Mouse (Mus musculus) midbrain, embryonic 14.5 days (tissue): ENCODE measurements around the gene 4921517D22Rik. TPM values are rescaled to one million over a fixed set of nuclear protein-coding genes. Genes with fewer than 3 reads are reported as not detected.
"Not testable (repeated sequence)": the region's sequence is repeated elsewhere in the genome, so short reads cannot be mapped to it uniquely, and the experiment has no call there.

Source experiments
- ATAC-seq: fragments of 200-750 bp; cut with Nextera tagmentation; 2 replicates; pipeline ENCODE4 v1.8.0; 2017; ENCODE audit warnings: moderate number of reproducible peaks, moderate library complexity; ENCODE audit not compliant: low FRiP score, low TSS enrichment
- DNase-seq: peaks from one replicate; pipeline ENCODE4 v3.0.0-alpha.2; 2015
- H3K27ac ChIP-seq: fragments of 300-500 bp; sonication (generic); replicated peaks from 2 replicates; pipeline ENCODE4 v1.5.1; 2014; ENCODE audit warnings: mild to moderate bottlenecking, low read depth, low read length, moderate library complexity
- H3K27me3 ChIP-seq: fragments of 300-500 bp; sonication (generic); 2 replicates; pipeline ENCODE4 v1.6.1; 2014; ENCODE audit warnings: low read length, control low read depth, mixed read lengths; ENCODE audit not compliant: control insufficient read depth, insufficient read depth
- H3K36me3 ChIP-seq: fragments of 300-500 bp; sonication (generic); 2 replicates; pipeline ENCODE4 v1.6.1; 2014; ENCODE audit warnings: low read length, control low read depth; ENCODE audit not compliant: control insufficient read depth, insufficient read depth
- H3K4me1 ChIP-seq: fragments of 300-500 bp; sonication (generic); 2 replicates; pipeline ENCODE4 v1.6.1; 2014; ENCODE audit warnings: mild to moderate bottlenecking, antibody characterized with exemption, low read length, control low read depth; ENCODE audit not compliant: control insufficient read depth, insufficient read depth
- H3K4me2 ChIP-seq: fragments of 300-500 bp; sonication (generic); 2 replicates; pipeline ENCODE4 v1.6.1; 2014; ENCODE audit warnings: mild to moderate bottlenecking, low read length, moderate library complexity
- H3K4me3 ChIP-seq: fragments of 300-500 bp; sonication (generic); replicated peaks from 2 replicates; pipeline ENCODE4 v1.5.1; 2014; ENCODE audit warnings: low read depth, low read length
- H3K9ac ChIP-seq: fragments of 300-500 bp; sonication (generic); replicated peaks from 2 replicates; pipeline ENCODE4 v1.6.1; 2014; ENCODE audit warnings: mild to moderate bottlenecking, low read length, moderate library complexity
- H3K9me3 ChIP-seq: fragments of 300-500 bp; sonication (generic); 2 replicates; pipeline ENCODE4 v1.6.1; 2016; ENCODE audit warnings: low read length, control low read depth, mixed read lengths; ENCODE audit not compliant: control insufficient read depth
- WGBS: fragments of 180-500 bp; shearing (Covaris S2); extraction: QIAGEN DNeasy Blood & Tissue Kit; methylation state at CpG from one replicate; pipeline ENCODE4 v1.1.7; 2014; 5-methylcytosine and 5-hydroxymethylcytosine counted together
- polyA plus RNA-seq: library from polyadenylated mRNA; unstranded; fragments of >200 nt; fragmentation: Nextera tagmentation; extraction: Ambion mirVana; gene quantifications from 2 replicates; pipeline ENCODE4 v1.2.1, GENCODE M21; 2014

Gene 4921517D22Rik
- polyA plus RNA-seq = not detected in 2 replicates

GRCm38 (mm10) chr13:59694008-59694407, at the start of gene 4921517D22Rik:
Gene 4921517D22Rik (minus strand): TSS chr13:59694108.
- no peaks in the 10 kb centered on the region for H3K27me3 ChIP-seq
- no peak within 1 kb of the TSS for H3K9ac ChIP-seq
- H3K4me1 ChIP-seq = no peaks in the 10 kb centered on the region
- no peak for ATAC-seq
- no peaks in the 10 kb centered on the region for H3K36me3 ChIP-seq
- no peak within 1 kb of the TSS for H3K27ac ChIP-seq
- DNase-seq = no peak
- no peaks in the 10 kb centered on the region for H3K9me3 ChIP-seq
- no peak within 1 kb of the TSS for H3K4me3 ChIP-seq
- H3K4me2 ChIP-seq = no peak within 1 kb of the TSS
- 91% methylated on average over 3 of the region's 3 CpGs for WGBS

GRCm38 (mm10) chr13:59741697-59742096, 47.8 kb upstream of the 4921517D22Rik start:
- H3K9ac ChIP-seq = no peak overlapping the region
- no peaks in the 10 kb centered on the region for H3K36me3 ChIP-seq
- H3K27ac ChIP-seq = no peak overlapping the region
- no peaks in the 10 kb centered on the region for H3K27me3 ChIP-seq
- no peak for DNase-seq
- no peak for ATAC-seq
- H3K4me3 ChIP-seq = no peak overlapping the region
- WGBS = 77% methylated on average over 10 of the region's 10 CpGs
- H3K9me3 ChIP-seq = no peaks in the 10 kb centered on the region
- H3K4me2 ChIP-seq = no peak overlapping the region
- H3K4me1 ChIP-seq = no peaks in the 10 kb centered on the region

- H3K4me1 ChIP-seq = no peaks in the 10 kb centered on the region
- H3K27ac ChIP-seq = no peak overlapping the region
- H3K9ac ChIP-seq = no peak overlapping the region
- no peaks in the 10 kb centered on the region for H3K27me3 ChIP-seq
- no peak overlapping the region for H3K4me3 ChIP-seq
- no peak for DNase-seq
- 95% methylated on average over 11 of the region's 11 CpGs for WGBS
- H3K36me3 ChIP-seq = no peaks in the 10 kb centered on the region
- H3K4me2 ChIP-seq = no peak overlapping the region
- ATAC-seq = no peak
- no peaks in the 10 kb centered on the region for H3K9me3 ChIP-seq
These were observed 47.2 kb upstream of the 4921517D22Rik start for GRCm38 (mm10) chr13:59741096-59741495.

- H3K36me3 ChIP-seq = no peaks in the 10 kb centered on the region
- no peaks in the 10 kb centered on the region for H3K27me3 ChIP-seq
- H3K4me1 ChIP-seq = no peaks in the 10 kb centered on the region
- no peak overlapping the region for H3K4me2 ChIP-seq
- no peaks in the 10 kb centered on the region for H3K9me3 ChIP-seq
- H3K9ac ChIP-seq = no peak overlapping the region
- no peak for ATAC-seq
- H3K4me3 ChIP-seq = no peak overlapping the region
- H3K27ac ChIP-seq = no peak overlapping the region
- 92% methylated on average over 4 of the region's 4 CpGs for WGBS
- DNase-seq = no peak
These were observed 45.5 kb upstream of the 4921517D22Rik start for GRCm38 (mm10) chr13:59739397-59739796.

- WGBS = 84% methylated on average over 2 of the region's 2 CpGs
- Histone ChIP-seq H3K27ac (no peak overlapping the region), H3K4me2 (no peak overlapping the region), H3K4me1 (no peaks in the 10 kb centered on the region), H3K9ac (no peak overlapping the region), H3K4me3 (no peak overlapping the region), H3K27me3 (no peaks in the 10 kb centered on the region), H3K36me3 (no peaks in the 10 kb centered on the region), H3K9me3 (no peaks in the 10 kb centered on the region)
- no peak for DNase-seq
- ATAC-seq = no peak
These were observed 44.5 kb upstream of the 4921517D22Rik start for GRCm38 (mm10) chr13:59738455-59738854.

GRCm38 (mm10) chr13:59735190-59735589, 41.3 kb upstream of the 4921517D22Rik start:
- peak; percentile 41 for DNase-seq
- Histone ChIP-seq H3K27me3 (no peaks in the 10 kb centered on the region), H3K36me3 (no peaks in the 10 kb centered on the region), H3K9ac (no peak overlapping the region), H3K27ac (no peak overlapping the region), H3K9me3 (no peaks in the 10 kb centered on the region), H3K4me3 (no peak overlapping the region), H3K4me2 (no peak overlapping the region), H3K4me1 (no peaks in the 10 kb centered on the region)
- ATAC-seq = no peak
- WGBS = 30% methylated on average over 3 of the region's 3 CpGs

- H3K27ac ChIP-seq, H3K9ac ChIP-seq, DNase-seq, ATAC-seq, H3K4me2 ChIP-seq, H3K9me3 ChIP-seq, H3K36me3 ChIP-seq, H3K4me3 ChIP-seq, H3K27me3 ChIP-seq, H3K4me1 ChIP-seq: not testable (repeated sequence)
- 41% methylated on average over 6 of the region's 6 CpGs for WGBS
These were observed 40.4 kb upstream of the 4921517D22Rik start for GRCm38 (mm10) chr13:59734347-59734746.

GRCm38 (mm10) chr13:59733936-59734335, 40.0 kb upstream of the 4921517D22Rik start:
- no peak overlapping the region for H3K27ac ChIP-seq
- no peaks in the 10 kb centered on the region for H3K9me3 ChIP-seq
- 89% methylated on average over 2 of the region's 4 CpGs for WGBS
- no peak overlapping the region for H3K4me2 ChIP-seq
- DNase-seq (no peak), ATAC-seq (no peak)
- no peaks in the 10 kb centered on the region for H3K36me3 ChIP-seq
- no peaks in the 10 kb centered on the region for H3K27me3 ChIP-seq
- H3K4me3 ChIP-seq = no peak overlapping the region
- no peak overlapping the region for H3K9ac ChIP-seq
- no peaks in the 10 kb centered on the region for H3K4me1 ChIP-seq

GRCm38 (mm10) chr13:59731652-59732051, 37.7 kb upstream of the 4921517D22Rik start, which contains the start of gene Spata31d1d:
Gene Spata31d1d (minus strand): TSS chr13:59731752.
- Histone ChIP-seq H3K36me3 (no peaks in the 10 kb centered on the region), H3K27ac (no peak within 1 kb of the TSS), H3K4me1 (no peaks in the 10 kb centered on the region), H3K27me3 (no peaks in the 10 kb centered on the region), H3K4me3 (no peak within 1 kb of the TSS), H3K9me3 (no peaks in the 10 kb centered on the region), H3K4me2 (no peak within 1 kb of the TSS), H3K9ac (no peak within 1 kb of the TSS)
- 46% methylated on average over 7 of the region's 7 CpGs for WGBS
- DNase-seq = no peak
- no peak for ATAC-seq
